Mouse (Mus musculus) E14TG2a.4 (cell line): ENCODE measurements around the gene Fignl2.
A peak's percentile ranks its signal among the peaks of the same experiment; 100 is the strongest.

Experiments used
- H3K27me3 ChIP-seq: 2 replicates; pipeline ENCODE4 v1.6.1; 2014; ENCODE audit warnings: low read length, control low read depth; ENCODE audit not compliant: insufficient read depth
- H3K36me3 ChIP-seq: 2 replicates; pipeline ENCODE4 v1.6.1; 2014; ENCODE audit warnings: low read length, control low read depth; ENCODE audit not compliant: insufficient read depth
- H3K4me1 ChIP-seq: replicated peaks from 2 replicates; pipeline ENCODE4 v1.6.1; 2014; ENCODE audit warnings: low read depth, low read length, control low read depth
- H3K4me3 ChIP-seq: replicated peaks from 2 replicates; pipeline ENCODE4 v1.5.1; 2014; ENCODE audit warnings: mild to moderate bottlenecking, low read length
- H3K9me3 ChIP-seq: 2 replicates; pipeline ENCODE4 v1.6.1; 2014; ENCODE audit warnings: low read length, control low read depth
- CTCF ChIP-seq: conservative IDR thresholded peaks from 2 replicates; pipeline ENCODE4 v1.5.1; 2014; ENCODE audit warnings: low read length
- NANOG ChIP-seq: IDR thresholded peaks from 2 replicates; pipeline ENCODE4 v1.6.1; 2014; ENCODE audit warnings: borderline replicate concordance, low read length, mixed read lengths
- POU5F1 ChIP-seq: IDR thresholded peaks from 2 replicates; pipeline ENCODE4 v1.6.1; 2014; ENCODE audit warnings: low read length, borderline replicate concordance

Gene Fignl2

GRCm38 (mm10) chr15:101076071-101077000, 2.0 kb downstream of the Fignl2 start:
- H3K9me3 ChIP-seq, result no peaks in the 10 kb centered on the region
- peaks cover 75% of the 10 kb centered on the region for H3K4me1 ChIP-seq
- peaks cover 89% of the 10 kb centered on the region for H3K27me3 ChIP-seq
- no peaks in the 10 kb centered on the region for H3K36me3 ChIP-seq
- TF ChIP-seq POU5F1 (no peak), CTCF (no peak)
- H3K4me3 ChIP-seq, result peak overlapping the region; percentile 63

GRCm38 (mm10) chr15:101075656-101076055, 2.7 kb downstream of the Fignl2 start:
- TF ChIP-seq POU5F1, result no peak
- no peak for TF ChIP-seq NANOG
- no peak for TF ChIP-seq CTCF
- Histone ChIP-seq H3K4me3 (no peak overlapping the region), H3K27me3 (peaks cover 91% of the 10 kb centered on the region), H3K4me1 (peaks cover 75% of the 10 kb centered on the region), H3K36me3 (no peaks in the 10 kb centered on the region), H3K9me3 (no peaks in the 10 kb centered on the region)

GRCm38 (mm10) chr15:101075150-101075549, 3.2 kb downstream of the Fignl2 start:
- Histone ChIP-seq H3K27me3 (peaks cover 88% of the 10 kb centered on the region), H3K4me1 (peaks cover 75% of the 10 kb centered on the region), H3K36me3 (no peaks in the 10 kb centered on the region), H3K4me3 (no peak overlapping the region), H3K9me3 (no peaks in the 10 kb centered on the region)
- TF ChIP-seq CTCF (no peak), POU5F1 (no peak), NANOG (no peak)

GRCm38 (mm10) chr15:101074067-101074466, 4.3 kb downstream of the Fignl2 start:
- Histone ChIP-seq H3K36me3 (no peaks in the 10 kb centered on the region), H3K27me3 (peaks cover 86% of the 10 kb centered on the region), H3K4me1 (peaks cover 75% of the 10 kb centered on the region), H3K4me3 (no peak overlapping the region), H3K9me3 (no peaks in the 10 kb centered on the region)
- TF ChIP-seq NANOG, result no peak
- TF ChIP-seq CTCF, result no peak
- TF ChIP-seq POU5F1, result no peak

GRCm38 (mm10) chr15:101072736-101073135, 5.6 kb downstream of the Fignl2 start:
- TF ChIP-seq NANOG (no peak), POU5F1 (no peak), CTCF (no peak)

GRCm38 (mm10) chr15:101070762-101071161, 7.6 kb downstream of the Fignl2 start:
- Histone ChIP-seq H3K36me3 (no peaks in the 10 kb centered on the region), H3K4me3 (no peak overlapping the region; the same call in 1 of the 2 replicates), H3K27me3 (peaks cover 66% of the 10 kb centered on the region), H3K9me3 (no peaks in the 10 kb centered on the region), H3K4me1 (peaks cover 85% of the 10 kb centered on the region)
- TF ChIP-seq CTCF, result no peak
- no peak for TF ChIP-seq NANOG
- no peak for TF ChIP-seq POU5F1

More at GRCm38 (mm10) chr15:101072736-101073135, 5.6 kb downstream of the Fignl2 start:
- no peak overlapping the region for H3K4me3 ChIP-seq
- H3K9me3 ChIP-seq, result no peaks in the 10 kb centered on the region
- peaks cover 84% of the 10 kb centered on the region for H3K27me3 ChIP-seq
- no peaks in the 10 kb centered on the region for H3K36me3 ChIP-seq
- peaks cover 84% of the 10 kb centered on the region for H3K4me1 ChIP-seq

- H3K9me3 ChIP-seq, result no peaks in the 10 kb centered on the region
- no peak overlapping the region for H3K4me3 ChIP-seq
- no peak for TF ChIP-seq CTCF
- no peak for TF ChIP-seq NANOG
- TF ChIP-seq POU5F1, result no peak
Measured at GRCm38 (mm10) chr15:101069641-101070190, 8.7 kb downstream of the Fignl2 start.

GRCm38 (mm10) chr15:101068671-101069070, 9.7 kb downstream of the Fignl2 start:
- Histone ChIP-seq H3K36me3 (no peaks in the 10 kb centered on the region), H3K4me1 (peaks cover 87% of the 10 kb centered on the region), H3K4me3 (no peak overlapping the region), H3K9me3 (no peaks in the 10 kb centered on the region), H3K27me3 (peaks cover 54% of the 10 kb centered on the region)
- TF ChIP-seq CTCF, result no peak
- TF ChIP-seq POU5F1, result no peak
- TF ChIP-seq NANOG, result no peak

More at GRCm38 (mm10) chr15:101069641-101070190, 8.7 kb downstream of the Fignl2 start:
- Histone ChIP-seq H3K36me3 (no peaks in the 10 kb centered on the region), H3K4me1 (peaks cover 93% of the 10 kb centered on the region), H3K27me3 (peaks cover 63% of the 10 kb centered on the region)

- Histone ChIP-seq H3K27me3 (peaks cover 48% of the 10 kb centered on the region), H3K4me1 (peaks cover 81% of the 10 kb centered on the region), H3K9me3 (no peaks in the 10 kb centered on the region), H3K4me3 (no peak overlapping the region), H3K36me3 (no peaks in the 10 kb centered on the region)
- TF ChIP-seq POU5F1 (no peak), NANOG (no peak), CTCF (no peak)
Measured at GRCm38 (mm10) chr15:101068029-101068428, 10.3 kb downstream of the Fignl2 start.
